Mouse (Mus musculus) Muller cell, postnatal 12 days (primary cell): ENCODE measurements at regions not wholly inside any gene's neighbourhood (a gene's known extent, or its start where the extent isn't known, plus 50 kb on each side); places are given as distances from the start of the nearest gene placed in this dataset.

ENCODE experiments used
- DNase-seq: peaks from one replicate; pipeline ENCODE4 v3.0.0-alpha.2; 2015; ENCODE audit errors: inconsistent ontology term

DNA sequence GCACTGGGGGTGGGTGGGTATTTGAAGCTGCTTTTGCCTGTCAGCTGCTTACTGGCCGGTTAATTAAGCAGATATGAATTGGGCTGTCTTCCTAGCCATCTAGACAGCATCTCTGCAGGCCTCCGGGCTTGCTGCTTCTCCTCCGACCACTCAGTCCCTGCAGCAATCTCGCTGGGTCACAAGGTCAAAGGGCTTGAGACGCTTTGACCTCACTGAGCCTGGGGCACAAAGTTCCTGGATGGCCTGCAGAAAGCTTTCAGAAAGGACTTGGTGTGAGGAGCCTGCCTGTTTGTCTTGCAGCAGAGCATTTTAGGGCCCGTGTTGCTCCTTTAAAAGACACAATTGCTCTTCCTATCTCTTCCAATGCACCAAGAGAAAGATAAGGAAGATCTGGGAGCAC, 83.7 kb upstream of the Ppp2r5a start:
- no peak for DNase-seq

- peak; percentile 89 for DNase-seq
Observed at GRCm38 (mm10) chr1:191484726-191485425, 81.8 kb upstream of the Ppp2r5a start.

- no peak for DNase-seq
Observed at GRCm38 (mm10) chr1:191479906-191480379, 76.9 kb upstream of the Ppp2r5a start.

- DNase-seq, result no peak
Observed at GRCm38 (mm10) chr1:191472551-191472950, 69.5 kb upstream of the Ppp2r5a start.

GRCm38 (mm10) chr1:191471489-191471888, 68.4 kb upstream of the Ppp2r5a start:
- DNase-seq, result no peak

- DNase-seq, result peak; percentile 84
Observed at GRCm38 (mm10) chr1:191470190-191470985, 67.3 kb upstream of the Ppp2r5a start.

DNA sequence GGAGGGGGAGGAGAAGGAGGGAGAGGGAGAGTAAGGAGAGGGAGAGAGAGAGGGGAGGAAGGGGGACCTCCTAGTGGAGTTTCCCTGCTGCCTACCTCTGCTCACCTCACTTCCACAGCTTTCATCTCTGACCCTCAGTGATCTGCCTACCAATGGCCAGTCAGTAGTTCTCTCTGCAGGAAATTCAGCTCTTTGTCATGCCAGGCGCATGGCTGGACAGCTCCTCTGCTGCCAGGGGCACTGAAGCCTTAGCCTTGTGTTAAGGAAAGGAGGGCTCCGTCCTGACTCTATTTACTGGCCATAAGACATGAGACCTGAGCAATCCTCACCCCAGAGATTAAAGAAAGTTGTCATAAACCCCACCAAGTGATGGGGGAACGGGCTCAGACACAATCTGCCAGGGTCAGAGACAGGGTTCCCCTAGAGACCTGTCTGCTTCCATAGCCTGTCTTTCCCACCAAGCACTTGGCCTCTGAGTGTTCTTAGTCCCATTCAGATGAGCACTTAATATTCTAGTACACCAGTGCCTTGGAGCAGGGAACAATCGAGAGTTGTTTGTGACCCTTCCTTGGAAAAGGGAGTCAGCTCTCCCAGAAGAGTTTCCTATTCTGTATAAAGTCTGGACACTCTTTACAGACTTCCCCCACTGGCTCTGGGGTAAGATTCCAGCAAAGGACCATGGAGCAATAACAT, 65.9 kb upstream of the Ppp2r5a start:
- DNase-seq, result no peak

DNA sequence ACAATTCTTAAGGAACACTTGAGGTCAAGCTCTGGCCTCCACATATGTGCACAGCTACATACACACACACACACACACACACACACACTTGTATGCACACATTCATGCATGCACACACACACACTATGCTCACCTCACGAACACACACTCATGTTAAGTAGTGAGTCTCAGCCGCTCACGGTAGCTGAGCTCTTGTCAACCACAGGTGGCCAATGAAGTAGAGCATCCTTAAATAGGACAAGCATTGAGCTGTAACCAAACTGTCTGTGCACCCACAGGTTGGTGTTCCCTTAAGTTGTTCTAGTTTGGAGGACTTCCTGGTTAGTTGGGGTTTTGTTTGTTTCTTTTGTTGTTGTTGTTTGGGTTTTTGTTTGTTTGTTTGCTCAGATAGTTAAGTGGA, 63.2 kb upstream of the Ppp2r5a start:
- DNase-seq, result no peak

DNA sequence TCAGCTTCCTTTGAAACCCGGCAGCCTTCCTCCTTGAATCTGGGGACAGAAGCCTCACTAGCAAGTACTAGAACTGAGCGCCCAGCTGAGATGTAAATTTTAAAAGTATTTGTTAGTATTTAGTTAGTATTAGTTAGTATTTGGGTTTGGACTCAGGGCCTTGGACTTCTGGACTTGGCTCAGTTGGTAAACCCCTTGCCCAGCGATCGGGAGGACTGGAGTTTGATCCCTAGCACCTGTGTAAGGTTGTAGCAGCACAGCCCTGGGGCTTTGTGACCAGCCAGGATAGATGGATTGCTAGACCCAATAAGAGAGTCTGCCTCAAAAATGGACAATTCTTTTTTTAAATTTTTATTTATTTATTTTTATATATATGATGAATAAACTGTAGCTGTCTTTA, 62.7 kb upstream of the Ppp2r5a start:
- no peak for DNase-seq

DNA sequence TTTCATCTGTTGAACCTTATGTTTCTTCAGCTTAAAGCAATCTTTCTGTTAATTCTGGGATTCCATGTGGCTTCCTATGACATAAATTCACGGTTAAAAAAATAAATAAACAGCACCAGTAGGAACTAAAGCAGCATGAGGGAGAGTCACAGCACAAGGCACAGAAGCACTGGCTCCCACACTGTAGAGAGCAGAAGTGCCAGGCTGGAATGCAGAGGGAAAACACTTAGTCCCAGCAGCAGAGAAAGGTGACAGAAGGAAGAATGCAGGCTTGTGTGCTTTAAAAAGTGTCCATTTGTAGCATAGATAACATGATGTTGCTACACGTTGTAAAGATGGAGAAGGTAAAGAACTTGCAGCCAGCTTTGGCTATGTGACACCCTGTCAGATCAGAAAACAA, 62.1 kb upstream of the Ppp2r5a start:
- DNase-seq, result no peak

GRCm38 (mm10) chr1:191461811-191462491, 58.9 kb upstream of the Ppp2r5a start:
- peak; percentile 45 for DNase-seq

- DNase-seq, result no peak
Observed at GRCm38 (mm10) chr1:191459066-191459465, 56.0 kb upstream of the Ppp2r5a start.

DNA sequence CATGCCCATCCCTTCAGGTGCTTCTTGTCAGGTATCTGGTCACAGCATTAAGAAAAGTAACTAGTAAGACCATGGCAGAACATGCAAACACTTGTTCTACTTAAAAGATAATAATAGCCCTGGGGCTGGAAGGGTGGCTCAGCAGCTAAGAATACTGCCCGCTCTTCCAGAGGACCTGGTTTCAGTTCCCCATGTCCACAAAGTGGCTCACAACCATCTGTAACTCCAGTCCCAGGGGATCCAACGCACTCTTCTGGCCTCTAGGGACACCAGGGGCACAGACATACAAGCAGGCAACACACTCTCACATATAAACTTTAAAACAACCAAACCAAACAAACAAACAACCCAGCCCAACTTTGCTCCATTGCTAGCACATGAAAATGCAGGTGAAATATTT, 55.2 kb upstream of the Ppp2r5a start:
- DNase-seq, result no peak

DNA sequence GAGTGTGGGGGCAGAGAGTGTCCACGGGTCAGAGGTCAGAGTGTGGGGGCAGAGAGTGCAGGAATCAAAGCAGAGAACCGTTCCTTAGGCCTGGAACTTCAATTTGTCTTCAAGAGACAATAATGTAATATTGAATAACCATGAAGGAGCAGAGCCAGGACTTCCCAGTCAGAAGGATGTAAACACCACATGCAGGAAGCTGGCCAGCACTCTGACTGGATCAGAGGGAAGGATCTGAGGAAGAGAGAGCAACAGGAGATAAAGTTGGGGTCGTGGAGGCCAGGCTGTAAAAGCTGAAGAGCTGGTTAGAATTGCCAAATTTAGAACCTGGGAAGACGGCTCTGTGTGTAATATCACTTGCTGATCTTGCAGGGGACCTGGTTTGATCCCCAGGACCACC, 54.0 kb upstream of the Ppp2r5a start:
- DNase-seq, result no peak

DNA sequence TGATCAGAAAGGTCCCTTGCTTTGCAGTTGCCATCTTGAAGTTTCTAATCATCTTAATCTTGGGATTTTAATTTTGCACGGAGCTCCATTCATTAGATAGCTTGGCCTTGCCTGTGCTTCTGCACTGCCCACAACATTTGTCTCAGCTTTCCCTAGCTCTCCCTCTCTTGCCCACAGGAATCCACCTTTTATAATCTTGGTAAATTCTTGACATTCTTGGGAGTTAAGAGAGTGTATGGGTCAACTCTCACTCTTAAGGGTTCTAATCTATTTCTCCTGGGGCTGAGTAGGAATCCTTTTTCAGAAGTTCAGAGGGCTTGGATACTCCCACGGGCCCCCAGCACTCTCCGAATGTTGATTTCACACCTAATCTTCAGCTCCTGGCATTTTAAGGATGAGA, 51.5 kb upstream of the Ppp2r5a start:
- peak; percentile 86 for DNase-seq

DNA sequence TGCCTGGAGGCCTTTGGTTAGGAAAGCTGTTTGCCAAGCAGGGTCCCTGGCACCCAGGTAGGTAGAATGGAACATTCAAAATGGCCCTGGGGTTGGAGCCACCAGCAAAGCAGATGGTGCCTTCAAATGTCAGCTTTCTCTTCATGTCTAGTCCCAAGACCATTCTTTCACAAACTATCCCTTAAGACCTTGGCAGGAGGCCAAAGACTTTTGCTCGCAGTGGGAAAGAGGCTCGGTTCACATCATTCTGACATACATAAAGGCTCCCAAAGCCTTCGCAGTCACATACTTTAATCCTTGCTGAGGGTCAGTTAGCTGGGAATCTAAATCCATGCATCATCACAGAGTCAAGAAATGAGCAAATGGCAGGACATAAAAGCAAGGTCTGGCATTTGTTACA, 50.5 kb upstream of the Ppp2r5a start:
- no peak for DNase-seq
